Mouse (Mus musculus): ENCODE data around the gene Saxo1. TPM values are rescaled to one million over a fixed set of nuclear protein-coding genes. Genes with fewer than 3 reads are reported as not detected.

Gene Saxo1
- polyA plus RNA-seq (2017; shearing (Covaris generic)): not detected

GRCm38 (mm10) chr4:86558228-86558627 is at the start of gene Saxo1:
Gene Saxo1 (minus strand): TSS chr4:86558328.

GRCm38 (mm10) chr4:86575283-86575983 is 17.3 kb upstream of the Saxo1 start, which contains the start of gene Rraga:
Gene Rraga (plus strand): TSS chr4:86575668.

Other genes starting within 250 kb of the Saxo1 start
- gene Rraga, start 17.3 kb upstream of the Saxo1 start, polyA plus RNA-seq (2017; shearing (Covaris generic)): 37.1 TPM
- 28.4 TPM for gene Haus6, start 53.7 kb upstream of the Saxo1 start, polyA plus RNA-seq (2017; shearing (Covaris generic))
- gene Plin2, start 111.7 kb upstream of the Saxo1 start, polyA plus RNA-seq (2017; shearing (Covaris generic)): 23.4 TPM
- 6.2 TPM for gene Dennd4c, start 190.2 kb upstream of the Saxo1 start, polyA plus RNA-seq (2017; shearing (Covaris generic))

Data from CD4-positive, CD25-positive, alpha-beta regulatory T cell, adult 9 weeks (primary cell).